Mouse (Mus musculus): ENCODE measurements at regions not wholly inside any gene's neighbourhood (a gene's known extent, or its start where the extent isn't known, plus 50 kb on each side); places are given as distances from the start of the nearest gene placed in this dataset.
"Not testable (repeated sequence)": the region's sequence is repeated elsewhere in the genome, so short reads cannot be mapped to it uniquely, and the experiment has no call there.

DNA sequence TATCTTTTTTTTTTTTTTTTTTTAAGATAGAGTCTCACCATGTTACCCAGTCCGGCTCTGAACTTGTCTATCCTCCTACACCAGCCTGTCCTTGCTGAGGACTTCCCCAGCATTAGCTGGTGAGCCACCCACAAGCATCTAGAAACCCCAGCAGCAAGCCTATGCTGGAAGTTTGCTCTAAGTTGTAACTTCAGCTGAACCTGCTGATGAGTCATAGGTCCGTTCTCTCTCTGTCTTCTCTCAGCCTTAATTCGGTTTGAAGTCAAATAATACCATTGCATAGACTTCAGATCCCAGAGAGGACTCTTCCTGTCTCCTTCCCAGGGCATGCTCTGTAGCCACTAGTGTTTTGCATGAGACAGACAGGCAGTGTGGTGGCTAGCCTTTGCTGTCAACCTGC lies 68.3 kb upstream of the Myrip start:
- Histone ChIP-seq H3K9me3 (replicated peaks) (no peaks in the 10 kb centered on the region), H3K27me3 (ENCODE audit: insufficient read depth, low read length) (peaks cover 7% of the 10 kb centered on the region; the same call in 1 of the 2 replicates), H3K4me1 (ENCODE audit: insufficient read depth, low read depth, low read length) (no peaks in the 10 kb centered on the region), H3K36me3 (replicated peaks) (no peaks in the 10 kb centered on the region), H3K4me3 (ENCODE audit: low read depth, low read length) (no peak overlapping the region)
- DNase-seq (ENCODE audit: low spot score) (no peak), ATAC-seq (ENCODE audit: extremely low read depth, insufficient number of reproducible peaks, low FRiP score, poor library complexity, severe bottlenecking) (no peak)
- TF ChIP-seq CTCF (IDR thresholded peaks at IDR 0.05; ENCODE audit: low read depth, low read length) (no peak), GATA1 (IDR thresholded peaks at IDR 0.05; ENCODE audit: borderline replicate concordance, low read length) (no peak), TAL1 (conservative IDR thresholded peaks at IDR 0.05; ENCODE audit: low read depth, low read length) (no peak), POLR2AphosphoS5 (IDR thresholded peaks at IDR 0.05; ENCODE audit: insufficient replicate concordance, low read depth, low read length) (no peak), GATA2 (IDR thresholded peaks at IDR 0.05; ENCODE audit: borderline replicate concordance, low read depth, low read length) (no peak)

GRCm38 (mm10) chr9:120235054-120235453 lies 66.3 kb upstream of the Myrip start:
- not testable (repeated sequence) for ATAC-seq (ENCODE audit: extremely low read depth, insufficient number of reproducible peaks, low FRiP score, poor library complexity, severe bottlenecking); H3K4me1 ChIP-seq (ENCODE audit: insufficient read depth, low read depth, low read length); H3K27me3 ChIP-seq (ENCODE audit: insufficient read depth, low read length); H3K36me3 ChIP-seq (replicated peaks); H3K9me3 ChIP-seq (replicated peaks); H3K4me3 ChIP-seq (ENCODE audit: low read depth, low read length); DNase-seq (ENCODE audit: low spot score)

DNA sequence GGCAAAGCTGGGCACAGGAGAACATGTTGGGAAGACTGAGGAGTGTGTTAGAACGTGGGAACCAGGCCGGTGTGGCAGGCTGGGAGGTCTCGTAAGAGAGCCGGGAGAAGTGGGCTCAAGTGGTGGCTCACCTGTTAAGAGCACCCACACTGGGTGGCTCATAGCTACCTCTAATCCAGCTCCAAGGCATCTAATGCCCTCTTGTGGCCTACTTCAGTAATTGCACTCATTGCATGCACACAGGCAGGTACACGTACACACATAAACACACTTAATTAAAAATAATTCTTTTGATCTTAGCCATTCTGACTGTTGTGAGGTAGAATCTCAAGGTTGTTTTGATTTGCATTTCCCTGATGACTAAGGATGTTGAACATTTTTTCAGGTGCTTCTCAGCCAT lies 55.9 kb upstream of the Myrip start:
- no peak for ATAC-seq (ENCODE audit: extremely low read depth, insufficient number of reproducible peaks, low FRiP score, poor library complexity, severe bottlenecking)
- H3K27me3 ChIP-seq (ENCODE audit: insufficient read depth, low read length), result no peaks in the 10 kb centered on the region
- no peaks in the 10 kb centered on the region for H3K36me3 ChIP-seq (replicated peaks)
- TF ChIP-seq TAL1 (conservative IDR thresholded peaks at IDR 0.05; ENCODE audit: low read depth, low read length), result no peak
- TF ChIP-seq POLR2AphosphoS5 (IDR thresholded peaks at IDR 0.05; ENCODE audit: insufficient replicate concordance, low read depth, low read length), result no peak
- no peak for TF ChIP-seq GATA2 (IDR thresholded peaks at IDR 0.05; ENCODE audit: borderline replicate concordance, low read depth, low read length)
- peak; percentile 38; the same call in 1 of the 2 replicates for TF ChIP-seq CTCF (IDR thresholded peaks at IDR 0.05; ENCODE audit: low read depth, low read length)
- no peak for TF ChIP-seq GATA1 (IDR thresholded peaks at IDR 0.05; ENCODE audit: borderline replicate concordance, low read length)
- DNase-seq (ENCODE audit: low spot score), result no peak
- H3K9me3 ChIP-seq (replicated peaks), result no peaks in the 10 kb centered on the region; the same call in 1 of the 2 replicates
- no peak overlapping the region for H3K4me3 ChIP-seq (ENCODE audit: low read depth, low read length)
- H3K4me1 ChIP-seq (ENCODE audit: insufficient read depth, low read depth, low read length), result no peaks in the 10 kb centered on the region; the same call in 1 of the 2 replicates

- no peak for ATAC-seq (ENCODE audit: extremely low read depth, insufficient number of reproducible peaks, low FRiP score, poor library complexity, severe bottlenecking)
- Histone ChIP-seq H3K9me3 (replicated peaks) (no peaks in the 10 kb centered on the region; the same call in 1 of the 2 replicates), H3K36me3 (replicated peaks) (no peaks in the 10 kb centered on the region)
Measured at GRCm38 (mm10) chr9:120248728-120249127, 52.6 kb upstream of the Myrip start.

More at GRCm38 (mm10) chr9:120248728-120249127, 52.6 kb upstream of the Myrip start:
- no peak for DNase-seq (ENCODE audit: low spot score)
- no peak overlapping the region for H3K4me3 ChIP-seq (ENCODE audit: low read depth, low read length)
- TF ChIP-seq GATA2 (IDR thresholded peaks at IDR 0.05; ENCODE audit: borderline replicate concordance, low read depth, low read length), result no peak
- no peaks in the 10 kb centered on the region; the same call in 1 of the 2 replicates for H3K4me1 ChIP-seq (ENCODE audit: insufficient read depth, low read depth, low read length)
- no peaks in the 10 kb centered on the region for H3K27me3 ChIP-seq (ENCODE audit: insufficient read depth, low read length)

Measured in G1E (cell line).